Comparison of ENCODE assay signal across 7 mouse cellular contexts in the genomic region with DNA sequence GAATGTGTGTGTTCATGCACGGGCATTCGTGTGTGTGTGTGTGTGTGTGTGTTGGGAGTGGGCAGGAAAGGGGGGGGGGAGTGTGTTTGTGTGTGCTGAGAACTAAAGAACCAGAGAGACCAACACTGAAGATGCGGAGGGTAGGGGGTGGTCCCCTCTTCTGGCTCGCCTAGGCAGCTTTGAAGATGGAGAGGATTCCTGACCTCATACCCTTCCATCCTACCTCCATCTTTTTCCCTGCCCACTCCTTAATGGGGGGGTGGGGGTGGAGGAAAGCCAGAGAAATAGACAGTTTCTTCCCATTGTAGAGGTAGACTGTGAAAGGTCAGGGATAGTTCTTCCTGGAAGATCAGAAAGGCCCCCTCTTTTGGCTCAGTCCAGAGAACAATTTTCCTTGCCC. TPM values are rescaled to one million over a fixed set of nuclear protein-coding genes. Genes with fewer than 3 reads are reported as not detected.
A peak's percentile ranks its signal among the peaks of the same experiment; 100 is the strongest.
DNase-seq lines count a peak whose midpoint lies in the region; ATAC-seq and TF ChIP-seq lines count a peak whose summit lies in the region.

No protein-coding gene starts in this region.

- no peaks in the 10 kb centered on the region for H3K9me3 ChIP-seq in lung, embryonic 15.5 days
- no peaks in the 10 kb centered on the region for H3K9me3 ChIP-seq in embryonic facial prominence, embryonic 15.5 days (replicated peaks)
- H3K9me3 ChIP-seq in limb, embryonic 10.5 days (replicated peaks), result no peaks in the 10 kb centered on the region

- peak overlapping the region; percentile 65 for H3K4me2 ChIP-seq in lung, embryonic 15.5 days
- H3K4me2 ChIP-seq in embryonic facial prominence, embryonic 15.5 days (replicated peaks), result peak overlapping the region; percentile 52

- peaks cover 32% of the 10 kb centered on the region for H3K4me1 ChIP-seq in lung, embryonic 15.5 days
- H3K4me1 ChIP-seq in embryonic facial prominence, embryonic 15.5 days, result peaks cover 35% of the 10 kb centered on the region
- peaks cover 51% of the 10 kb centered on the region for H3K4me1 ChIP-seq in limb, embryonic 10.5 days
- peaks cover 35% of the 10 kb centered on the region for H3K4me1 ChIP-seq in olfactory bulb, adult 2 months (ENCODE audit: control insufficient read depth, insufficient read depth, low read length)

- no peak for DNase-seq in lung, postnatal 10 days
- DNase-seq in limb, embryonic 10.5 days (ENCODE audit: low spot score), result no peak
- no peak for DNase-seq in gastrocnemius, postnatal 14 days
- DNase-seq in left cerebral cortex, adult 11 months (ENCODE audit: low spot score), result no peak

- no peaks in the 10 kb centered on the region for H3K27me3 ChIP-seq in lung, embryonic 15.5 days
- no peaks in the 10 kb centered on the region for H3K27me3 ChIP-seq in embryonic facial prominence, embryonic 15.5 days
- no peaks in the 10 kb centered on the region for H3K27me3 ChIP-seq in limb, embryonic 10.5 days (ENCODE audit: low read depth, poor library complexity, severe bottlenecking)

- WGBS in lung, embryonic 15.5 days, result 57% methylated on average over 4 of the region's 4 CpGs
- WGBS in embryonic facial prominence, embryonic 15.5 days, result 43% methylated on average over 4 of the region's 4 CpGs
- 69% methylated on average over 4 of the region's 4 CpGs for WGBS in limb, embryonic 10.5 days
- WGBS in olfactory bulb, adult 2 months, result 58% methylated on average over 4 of the region's 4 CpGs

- H3K27ac ChIP-seq in lung, embryonic 15.5 days, result peak overlapping the region; percentile 69
- H3K27ac ChIP-seq in embryonic facial prominence, embryonic 15.5 days (replicated peaks), result peak overlapping the region; percentile 83
- peak overlapping the region; percentile 99 for H3K27ac ChIP-seq in limb, embryonic 10.5 days
- H3K27ac ChIP-seq in olfactory bulb, adult 2 months (ENCODE audit: insufficient read depth, low read depth, low read length), result peak overlapping the region; percentile 76

- no peak for TF ChIP-seq POLR2A in olfactory bulb, adult 2 months (IDR thresholded peaks at IDR 0.05; ENCODE audit: insufficient read depth, low read depth, low read length)

- ATAC-seq in lung, embryonic 15.5 days (ENCODE audit: borderline replicate concordance, extremely low read depth, low FRiP score, low TSS enrichment), result no peak
- ATAC-seq in embryonic facial prominence, embryonic 15.5 days (ENCODE audit: insufficient number of reproducible peaks, low FRiP score, low TSS enrichment, low read depth), result no peak

- H3K36me3 ChIP-seq in lung, embryonic 15.5 days, result peaks cover 48% of the 10 kb centered on the region
- H3K36me3 ChIP-seq in embryonic facial prominence, embryonic 15.5 days, result peaks cover 55% of the 10 kb centered on the region
- H3K36me3 ChIP-seq in limb, embryonic 10.5 days, result peaks cover 67% of the 10 kb centered on the region

- no peak for TF ChIP-seq CTCF in olfactory bulb, adult 2 months (IDR thresholded peaks at IDR 0.05; ENCODE audit: insufficient read depth, low read depth, low read length)

- intact Hi-C loops in gastrocnemius, postnatal 14 days (cut with DNase I; ENCODE audit: low total_unique reads), result no loop called here

- H3K4me3 ChIP-seq in lung, embryonic 15.5 days, result peak overlapping the region; percentile 34; the same call in 1 of the 2 replicates
- no peak overlapping the region for H3K4me3 ChIP-seq in embryonic facial prominence, embryonic 15.5 days (replicated peaks)
- peak overlapping the region; percentile 43 for H3K4me3 ChIP-seq in limb, embryonic 10.5 days
- no peak overlapping the region; the same call in 1 of the 2 replicates for H3K4me3 ChIP-seq in olfactory bulb, adult 2 months (ENCODE audit: insufficient read depth, low read depth, low read length)

- H3K9ac ChIP-seq in lung, embryonic 15.5 days, result peak overlapping the region; percentile 48
- 0 out of 2 replicates have a peak overlapping the region, but pooled peaks have one; percentile 24 for H3K9ac ChIP-seq in embryonic facial prominence, embryonic 15.5 days

RNA-seq across cellular contexts. Expression of a gene that starts 0.5 kb away (rescaled TPM):
- polyA plus RNA-seq in lung, embryonic 15.5 days (2015; fragmentation: Nextera tagmentation; extraction: Ambion mirVana), result 0.23 and 0.32 TPM in 2 replicates
- polyA plus RNA-seq in embryonic facial prominence, embryonic 15.5 days (2015; fragmentation: Nextera tagmentation; extraction: Ambion mirVana), result 0.55 TPM in 1 of 2 replicates, not detected in the other
- polyA plus RNA-seq in limb, embryonic 10.5 days (2016; fragmentation: Nextera tagmentation; extraction: Ambion mirVana), result 0.31 and 0.56 TPM in 2 replicates
- not detected in 2 replicates for polyA plus RNA-seq in olfactory bulb, adult 2 months (2012; ENCODE audit: insufficient read depth, insufficient read length, low replicate concordance, missing spikeins)
- total RNA-seq in gastrocnemius, postnatal 14 days (2021), result not detected

RNA-seq across cellular contexts. Expression of a gene that starts 0.9 kb away (rescaled TPM):
- 52.9 and 56.1 TPM in 2 replicates for polyA plus RNA-seq in lung, embryonic 15.5 days (2015; fragmentation: Nextera tagmentation; extraction: Ambion mirVana)
- 54.6 and 61.1 TPM in 2 replicates for polyA plus RNA-seq in embryonic facial prominence, embryonic 15.5 days (2015; fragmentation: Nextera tagmentation; extraction: Ambion mirVana)
- 77.2 and 87.7 TPM in 2 replicates for polyA plus RNA-seq in limb, embryonic 10.5 days (2016; fragmentation: Nextera tagmentation; extraction: Ambion mirVana)
- not detected in 2 replicates for polyA plus RNA-seq in olfactory bulb, adult 2 months (2012; ENCODE audit: insufficient read depth, insufficient read length, low replicate concordance, missing spikeins)
- 10 to 100 TPM; 11.2 to 12.5 TPM for total RNA-seq in gastrocnemius, postnatal 14 days (2021)

RNA-seq across cellular contexts. Expression of a gene that starts 9.1 kb away (rescaled TPM):
- 3.0 and 3.8 TPM in 2 replicates for polyA plus RNA-seq in lung, embryonic 15.5 days (2015; fragmentation: Nextera tagmentation; extraction: Ambion mirVana)
- polyA plus RNA-seq in embryonic facial prominence, embryonic 15.5 days (2015; fragmentation: Nextera tagmentation; extraction: Ambion mirVana), result 3.4 and 5.9 TPM in 2 replicates
- 3.1 and 4.4 TPM in 2 replicates for polyA plus RNA-seq in limb, embryonic 10.5 days (2016; fragmentation: Nextera tagmentation; extraction: Ambion mirVana)
- polyA plus RNA-seq in olfactory bulb, adult 2 months (2012; ENCODE audit: insufficient read depth, insufficient read length, low replicate concordance, missing spikeins), result not detected in 2 replicates
- under 1 TPM; 0.35 to 0.39 TPM for total RNA-seq in gastrocnemius, postnatal 14 days (2021)

RNA-seq across cellular contexts. Expression of a gene that starts 20.9 kb away (rescaled TPM):
- polyA plus RNA-seq in lung, embryonic 15.5 days (2015; fragmentation: Nextera tagmentation; extraction: Ambion mirVana), result 0.06 and 0.13 TPM in 2 replicates
- polyA plus RNA-seq in embryonic facial prominence, embryonic 15.5 days (2015; fragmentation: Nextera tagmentation; extraction: Ambion mirVana), result 2.0 and 3.1 TPM in 2 replicates
- polyA plus RNA-seq in limb, embryonic 10.5 days (2016; fragmentation: Nextera tagmentation; extraction: Ambion mirVana), result 0.15 and 0.16 TPM in 2 replicates
- not detected in 2 replicates for polyA plus RNA-seq in olfactory bulb, adult 2 months (2012; ENCODE audit: insufficient read depth, insufficient read length, low replicate concordance, missing spikeins)
- total RNA-seq in gastrocnemius, postnatal 14 days (2021), result 1 to 10 TPM in 1 of 2 experiments, under 1 TPM in 1; 0.62 to 1.5 TPM

RNA-seq across cellular contexts. Expression of a gene that starts 24.8 kb away (rescaled TPM):
- polyA plus RNA-seq in lung, embryonic 15.5 days (2015; fragmentation: Nextera tagmentation; extraction: Ambion mirVana), result 24.4 and 26.0 TPM in 2 replicates
- polyA plus RNA-seq in embryonic facial prominence, embryonic 15.5 days (2015; fragmentation: Nextera tagmentation; extraction: Ambion mirVana), result 31.0 and 33.2 TPM in 2 replicates
- 13.1 and 16.8 TPM in 2 replicates for polyA plus RNA-seq in limb, embryonic 10.5 days (2016; fragmentation: Nextera tagmentation; extraction: Ambion mirVana)
- not detected in 2 replicates for polyA plus RNA-seq in olfactory bulb, adult 2 months (2012; ENCODE audit: insufficient read depth, insufficient read length, low replicate concordance, missing spikeins)
- 10 to 100 TPM; 49.1 to 49.4 TPM for total RNA-seq in gastrocnemius, postnatal 14 days (2021)

Comparison
In these comparisons a context has a peak if more than half of its experiments do, and no peak if none do; other contexts are left out.
1. H3K4me3 ChIP-seq: peak in lung, embryonic 15.5 days (single experiment) and limb, embryonic 10.5 days (single experiment); none in embryonic facial prominence, embryonic 15.5 days (single experiment) and olfactory bulb, adult 2 months (single experiment).
2. RNA of a gene that starts 0.9 kb away (polyA plus RNA-seq): 77.2 to 87.7 TPM in limb, embryonic 10.5 days, 54.6 to 61.1 TPM in embryonic facial prominence, embryonic 15.5 days and 52.9 to 56.1 TPM in lung, embryonic 15.5 days; not detected in olfactory bulb, adult 2 months; every median in the first group is over 10 times any median in the second.
3. Peak in every context shown above with its lines, with median percentiles within 50 percentile points of each other: H3K27ac ChIP-seq.